Mouse (Mus musculus) stomach, postnatal 0 days (tissue): ENCODE results near the gene Lrrc25.

Experiments
- CTCF ChIP-seq: IDR thresholded peaks from 2 replicates; pipeline ENCODE4 v1.5.1; 2016; ENCODE audit warnings: antibody characterized with exemption, low read depth, mild to moderate bottlenecking, moderate library complexity
- EP300 ChIP-seq: optimal IDR thresholded peaks from 2 replicates; pipeline ENCODE3; 2016; ENCODE audit warnings: antibody characterized with exemption

- TF ChIP-seq CTCF (peak; percentile 77), EP300 (no peak)
These were observed 9.1 kb downstream of the Lrrc25 start for GRCm38 (mm10) chr8:70625104-70625503.
